23 mouse cellular contexts compared by ENCODE assay signal in the genomic region with DNA sequence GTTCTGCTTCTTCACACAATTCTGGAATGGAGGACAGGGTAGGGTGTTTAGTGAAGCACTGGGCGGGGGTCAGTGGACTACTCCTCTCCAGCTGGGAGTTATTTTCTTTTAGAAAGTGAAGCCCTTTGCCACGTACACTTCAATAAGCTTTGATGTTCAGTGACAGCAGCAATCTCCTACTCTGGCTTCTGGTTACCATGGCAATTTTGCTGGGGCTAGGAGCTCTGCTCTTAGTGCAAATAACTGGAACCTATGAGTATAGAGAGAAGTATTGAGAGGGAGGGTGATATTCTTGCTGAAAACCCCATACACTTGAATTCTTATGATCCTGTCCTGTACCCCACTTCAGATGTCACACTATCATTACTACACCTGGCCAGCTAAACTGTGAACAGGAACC.
DNase-seq lines count a peak whose midpoint lies in the region; ATAC-seq lines count a peak whose summit lies in the region.
"Had no signal": no experiment of that assay in that cellular context is flagged by ENCODE, and none has a peak within 500 bp of the region (broad histone marks: within the 10 kb centered on the region; RNA-seq: fewer than 3 reads in every experiment).

No protein-coding gene starts in this region.

- H3K4me3 ChIP-seq in embryonic facial prominence, embryonic 11.5 days (ENCODE audit: low read depth, low read length), result no peak overlapping the region
- H3K4me3 ChIP-seq in embryonic facial prominence, embryonic 10.5 days, result no peak overlapping the region
- no peak overlapping the region for H3K4me3 ChIP-seq in midbrain, embryonic 13.5 days (replicated peaks)
- no peak overlapping the region for H3K4me3 ChIP-seq in midbrain, embryonic 11.5 days (ENCODE audit: low read depth, low read length)
- H3K4me3 ChIP-seq: embryonic facial prominence, embryonic 13.5 days; heart, embryonic 10.5 days; hindbrain, embryonic 13.5 days had no signal

- no peak overlapping the region for H3K9ac ChIP-seq in embryonic facial prominence, embryonic 11.5 days (replicated peaks; ENCODE audit: low read length)
- H3K9ac ChIP-seq in midbrain, embryonic 13.5 days (replicated peaks), result no peak overlapping the region
- no peak overlapping the region for H3K9ac ChIP-seq in midbrain, embryonic 11.5 days (ENCODE audit: low read length)
- H3K9ac ChIP-seq: embryonic facial prominence, embryonic 13.5 days; hindbrain, embryonic 13.5 days had no signal

- no peak overlapping the region for H3K27ac ChIP-seq in embryonic facial prominence, embryonic 11.5 days (replicated peaks; ENCODE audit: low read depth, low read length)
- H3K27ac ChIP-seq in embryonic facial prominence, embryonic 10.5 days (replicated peaks), result no peak overlapping the region
- no peak overlapping the region for H3K27ac ChIP-seq in midbrain, embryonic 13.5 days
- no peak overlapping the region for H3K27ac ChIP-seq in midbrain, embryonic 11.5 days (ENCODE audit: low read depth, low read length)
- H3K27ac ChIP-seq: embryonic facial prominence, embryonic 13.5 days; heart, embryonic 10.5 days; hindbrain, embryonic 13.5 days; hindbrain, postnatal 0 days had no signal

- H3K4me1 ChIP-seq in embryonic facial prominence, embryonic 11.5 days (ENCODE audit: control insufficient read depth, insufficient read depth, low read length), result no peaks in the 10 kb centered on the region
- no peaks in the 10 kb centered on the region for H3K4me1 ChIP-seq in embryonic facial prominence, embryonic 10.5 days
- H3K4me1 ChIP-seq in midbrain, embryonic 13.5 days (replicated peaks), result no peaks in the 10 kb centered on the region
- no peaks in the 10 kb centered on the region for H3K4me1 ChIP-seq in midbrain, embryonic 11.5 days (ENCODE audit: control insufficient read depth, insufficient read depth, low read length)
- H3K4me1 ChIP-seq: embryonic facial prominence, embryonic 13.5 days; heart, embryonic 10.5 days; hindbrain, embryonic 13.5 days had no signal

- peak; percentile 3 for DNase-seq in embryonic facial prominence, embryonic 11.5 days (ENCODE audit: low spot score)
- no peak for DNase-seq in embryonic facial prominence, embryonic 10.5 days (ENCODE audit: low spot score)
- no peak for DNase-seq in midbrain, embryonic 11.5 days (ENCODE audit: low spot score, missing footprints)
- DNase-seq in brain, embryonic 18.5 days (ENCODE audit: low read depth, low spot score), result peak; percentile 10
- DNase-seq in kidney, adult 18-20 months, result no peak
- DNase-seq: adrenal gland, postnatal 14 days; cerebellum, adult 11 months; cerebellum, adult 8-10 months; cerebellum, postnatal 14 days; gastrocnemius, postnatal 36 days; heart, adult 18-20 months; heart, postnatal 10 days; heart, postnatal 4 days; kidney, adult 2 months had no signal

- ATAC-seq in embryonic facial prominence, embryonic 11.5 days (replicated peaks; ENCODE audit: insufficient number of reproducible peaks, low FRiP score, low TSS enrichment, low read depth), result no peak
- peak; percentile 62 for ATAC-seq in midbrain, embryonic 13.5 days
- no peak; the same call in 1 of the 2 replicates for ATAC-seq in midbrain, embryonic 11.5 days (ENCODE audit: low FRiP score)
- no peak for ATAC-seq in erythroid progenitor cell, adult 5-6 weeks (replicated peaks; ENCODE audit: low FRiP score, poor library complexity, severe bottlenecking)
- ATAC-seq: activated CD4-positive, CD25-positive, alpha-beta regulatory T cell, adult 4 months; hindbrain, postnatal 0 days; Patski had no signal

- no peaks in the 10 kb centered on the region for H3K36me3 ChIP-seq in embryonic facial prominence, embryonic 11.5 days (replicated peaks; ENCODE audit: control insufficient read depth, insufficient read depth, low read depth, low read length)
- H3K36me3 ChIP-seq in embryonic facial prominence, embryonic 10.5 days (replicated peaks), result no peaks in the 10 kb centered on the region
- no peaks in the 10 kb centered on the region for H3K36me3 ChIP-seq in midbrain, embryonic 13.5 days
- H3K36me3 ChIP-seq in midbrain, embryonic 11.5 days (ENCODE audit: control insufficient read depth, insufficient read depth, low read length), result no peaks in the 10 kb centered on the region
- H3K36me3 ChIP-seq: embryonic facial prominence, embryonic 13.5 days; heart, embryonic 10.5 days; hindbrain, embryonic 13.5 days had no signal

- no peaks in the 10 kb centered on the region for H3K9me3 ChIP-seq in embryonic facial prominence, embryonic 11.5 days (replicated peaks; ENCODE audit: control insufficient read depth, low read length)
- H3K9me3 ChIP-seq in embryonic facial prominence, embryonic 10.5 days, result no peaks in the 10 kb centered on the region
- H3K9me3 ChIP-seq in midbrain, embryonic 13.5 days, result no peaks in the 10 kb centered on the region
- no peaks in the 10 kb centered on the region for H3K9me3 ChIP-seq in midbrain, embryonic 11.5 days (ENCODE audit: control insufficient read depth, low read length)
- H3K9me3 ChIP-seq: embryonic facial prominence, embryonic 13.5 days; heart, embryonic 10.5 days; hindbrain, embryonic 13.5 days had no signal

- 46% methylated on average over 2 of the region's 2 CpGs for WGBS in embryonic facial prominence, embryonic 11.5 days
- 46% methylated on average over 2 of the region's 2 CpGs for WGBS in embryonic facial prominence, embryonic 10.5 days
- WGBS in midbrain, embryonic 13.5 days, result 28% methylated on average over 2 of the region's 2 CpGs
- WGBS in midbrain, embryonic 11.5 days, result 48% methylated on average over 2 of the region's 2 CpGs

- H3K4me2 ChIP-seq in embryonic facial prominence, embryonic 11.5 days (ENCODE audit: low read depth, low read length), result no peak overlapping the region
- no peak overlapping the region for H3K4me2 ChIP-seq in midbrain, embryonic 13.5 days (replicated peaks)
- H3K4me2 ChIP-seq in midbrain, embryonic 11.5 days, result no peak overlapping the region
- H3K4me2 ChIP-seq: embryonic facial prominence, embryonic 13.5 days; hindbrain, embryonic 13.5 days had no signal

- no peaks in the 10 kb centered on the region for H3K27me3 ChIP-seq in embryonic facial prominence, embryonic 11.5 days (ENCODE audit: control insufficient read depth, insufficient read depth, low read length)
- H3K27me3 ChIP-seq in embryonic facial prominence, embryonic 10.5 days (replicated peaks; ENCODE audit: low read depth, poor library complexity, severe bottlenecking), result peaks cover 83% of the 10 kb centered on the region
- peaks cover 32% of the 10 kb centered on the region; the same call in 1 of the 2 replicates for H3K27me3 ChIP-seq in midbrain, embryonic 13.5 days
- peaks cover 14% of the 10 kb centered on the region for H3K27me3 ChIP-seq in midbrain, embryonic 11.5 days (ENCODE audit: control insufficient read depth, insufficient read depth, low read length)
- H3K27me3 ChIP-seq: CH12.LX had no signal

Comparison
In these comparisons a context has a peak if more than half of its experiments do, and no peak if none do; other contexts are left out.
1. DNase-seq: peak in embryonic facial prominence, embryonic 11.5 days (single experiment) and brain, embryonic 18.5 days (single experiment); none in embryonic facial prominence, embryonic 10.5 days (single experiment), midbrain, embryonic 11.5 days (single experiment) and kidney, adult 18-20 months (single experiment).